Mouse (Mus musculus) kidney, embryonic 16.5 days (tissue): Measurements from ENCODE around the gene Zbp1. TPM values are rescaled to one million over a fixed set of nuclear protein-coding genes. Genes with fewer than 3 reads are reported as not detected.
A peak's percentile ranks its signal among the peaks of the same experiment; 100 is the strongest.

ENCODE experiments used
- ATAC-seq: fragments of 200-750 bp; cut with Nextera tagmentation; 2 replicates; pipeline ENCODE4 v1.8.0; 2017; ENCODE audit warnings: moderate TSS enrichment; ENCODE audit not compliant: low FRiP score, low TSS enrichment
- H3K27ac ChIP-seq: fragments of 300-500 bp; sonication (generic); 2 replicates; pipeline ENCODE4 v1.5.1; 2014; ENCODE audit warnings: low read length
- H3K27me3 ChIP-seq: fragments of 300-500 bp; sonication (generic); 2 replicates; pipeline ENCODE4 v1.6.1; 2014; ENCODE audit warnings: low read length, control low read depth, mixed read lengths; ENCODE audit not compliant: insufficient read depth
- H3K36me3 ChIP-seq: fragments of 300-500 bp; sonication (generic); 2 replicates; pipeline ENCODE4 v1.6.1; 2014; ENCODE audit warnings: low read length, control low read depth, mixed read lengths; ENCODE audit not compliant: insufficient read depth
- H3K4me1 ChIP-seq: fragments of 300-500 bp; sonication (generic); 2 replicates; pipeline ENCODE4 v1.6.1; 2014; ENCODE audit warnings: low read length, control low read depth, mixed read lengths; ENCODE audit not compliant: insufficient read depth
- H3K4me2 ChIP-seq: fragments of 300-500 bp; sonication (generic); replicated peaks from 2 replicates; pipeline ENCODE4 v1.6.1; 2014; ENCODE audit warnings: low read depth, low read length
- H3K4me3 ChIP-seq: fragments of 300-500 bp; sonication (generic); 2 replicates; pipeline ENCODE4 v1.5.1; 2014; ENCODE audit warnings: mild to moderate bottlenecking, low read length
- H3K9ac ChIP-seq: fragments of 300-500 bp; sonication (generic); replicated peaks from 2 replicates; pipeline ENCODE4 v1.6.1; 2014; ENCODE audit warnings: low read length
- H3K9me3 ChIP-seq: fragments of 300-500 bp; sonication (generic); 2 replicates; pipeline ENCODE4 v1.6.1; 2016; ENCODE audit warnings: low read length, control low read depth
- WGBS: fragments of 180-500 bp; shearing (Covaris S2); extraction: QIAGEN DNeasy Blood & Tissue Kit; methylation state at CpG from one replicate; pipeline ENCODE4 v1.1.7; 2014; 5-methylcytosine and 5-hydroxymethylcytosine counted together
- polyA plus RNA-seq: library from polyadenylated mRNA; unstranded; fragments of >200 nt; fragmentation: Nextera tagmentation; extraction: Ambion mirVana; gene quantifications from 2 replicates; pipeline ENCODE4 v1.2.1, GENCODE M21; 2015

The Zbp1 gene
- polyA plus RNA-seq, 1 experiment from 2014 or later = 0.67 TPM

DNA sequence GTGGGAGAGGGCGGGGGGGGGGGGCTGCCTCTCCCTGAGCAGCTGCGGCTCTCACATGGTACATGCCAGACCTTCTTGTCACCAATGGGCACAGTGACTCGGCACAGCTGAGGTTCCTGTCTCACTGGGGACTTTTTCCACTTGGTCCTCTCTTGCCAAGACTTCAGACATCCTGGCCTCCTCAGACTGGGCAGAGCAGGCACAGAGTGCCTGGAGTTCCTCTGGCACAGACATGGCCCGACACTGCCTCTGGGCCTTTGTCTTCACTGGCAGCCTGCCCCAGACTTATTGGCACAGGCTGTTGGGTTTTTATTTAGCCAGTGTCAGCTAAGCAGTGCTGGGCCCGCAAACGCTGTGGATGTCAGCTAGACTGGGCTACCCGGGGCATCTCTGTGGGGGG is 38.9 kb upstream of the Zbp1 start:
- Histone ChIP-seq H3K9ac (no peak overlapping the region), H3K9me3 (no peaks in the 10 kb centered on the region), H3K36me3 (no peaks in the 10 kb centered on the region), H3K27ac (no peak overlapping the region), H3K4me2 (no peak overlapping the region), H3K27me3 (no peaks in the 10 kb centered on the region), H3K4me3 (no peak overlapping the region), H3K4me1 (peaks cover 90% of the 10 kb centered on the region)
- no peak for ATAC-seq
- 57% methylated on average over 7 of the region's 7 CpGs for WGBS

DNA sequence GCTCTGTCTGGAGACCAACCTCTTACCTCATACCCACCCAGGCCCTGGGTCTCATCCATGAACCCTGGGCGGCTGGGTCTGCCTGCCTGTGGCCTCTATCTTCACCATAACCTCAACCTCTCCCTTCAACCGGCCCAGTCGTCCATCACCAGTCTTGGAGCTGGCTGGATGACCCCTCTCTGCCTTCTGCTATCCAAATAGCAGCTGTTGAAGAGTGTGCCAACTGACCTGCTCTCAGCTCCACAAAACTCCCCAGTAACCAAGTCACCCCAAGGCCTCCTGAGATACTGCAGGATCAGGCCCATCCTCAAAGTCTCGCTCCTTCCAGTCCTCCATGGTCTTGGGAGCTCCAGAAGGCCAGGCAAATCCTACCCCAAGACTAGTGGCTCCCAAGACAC is 37.8 kb upstream of the Zbp1 start:
- WGBS = 50% methylated on average over 4 of the region's 4 CpGs
- Histone ChIP-seq H3K27ac (no peak overlapping the region), H3K9me3 (no peaks in the 10 kb centered on the region), H3K27me3 (no peaks in the 10 kb centered on the region), H3K4me3 (no peak overlapping the region), H3K4me1 (peaks cover 91% of the 10 kb centered on the region), H3K4me2 (no peak overlapping the region), H3K36me3 (no peaks in the 10 kb centered on the region), H3K9ac (no peak overlapping the region)
- no peak for ATAC-seq

DNA sequence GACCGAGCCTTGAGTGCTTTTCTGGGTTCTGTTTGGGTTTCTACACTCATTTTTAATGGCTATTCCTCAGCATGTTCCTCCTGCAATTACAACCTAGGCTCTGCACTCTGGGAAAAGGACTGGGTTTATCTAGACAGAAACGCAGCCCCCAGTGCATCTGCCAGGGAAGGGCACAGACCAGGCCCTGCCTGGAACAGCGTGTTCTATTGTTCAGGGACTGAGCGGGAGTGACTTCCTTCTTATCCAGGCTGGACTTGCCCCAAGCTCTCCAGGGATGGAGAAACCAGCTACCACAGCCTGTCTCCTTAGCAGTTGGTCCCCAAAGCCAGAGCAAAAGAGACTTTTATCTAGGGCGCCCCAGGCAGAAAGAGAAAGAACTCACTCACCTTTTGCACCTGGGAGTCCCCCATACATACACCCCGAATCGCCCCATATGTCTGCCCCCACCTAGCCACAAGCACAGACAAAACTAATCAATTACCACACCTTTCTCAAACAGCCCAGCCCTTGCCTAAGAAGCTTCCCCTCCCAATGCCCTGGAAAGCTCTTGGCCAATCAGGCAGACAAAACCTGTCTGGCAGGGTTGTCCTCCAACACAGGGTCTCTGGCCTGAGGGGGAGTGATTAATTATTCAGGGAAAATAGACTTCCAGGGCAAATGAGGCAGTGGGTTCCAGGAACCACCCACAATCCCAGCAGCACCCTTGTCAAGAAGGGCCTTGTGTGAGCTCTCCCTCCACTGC is 37.3 kb upstream of the Zbp1 start:
- ATAC-seq = no peak
- Histone ChIP-seq H3K9ac (no peak overlapping the region), H3K4me3 (no peak overlapping the region), H3K27me3 (no peaks in the 10 kb centered on the region), H3K4me2 (no peak overlapping the region), H3K27ac (peak overlapping the region; percentile 3; the same call in 1 of the 2 replicates), H3K9me3 (no peaks in the 10 kb centered on the region), H3K4me1 (peaks cover 91% of the 10 kb centered on the region), H3K36me3 (no peaks in the 10 kb centered on the region)
- WGBS = 68% methylated on average over 7 of the region's 7 CpGs

DNA sequence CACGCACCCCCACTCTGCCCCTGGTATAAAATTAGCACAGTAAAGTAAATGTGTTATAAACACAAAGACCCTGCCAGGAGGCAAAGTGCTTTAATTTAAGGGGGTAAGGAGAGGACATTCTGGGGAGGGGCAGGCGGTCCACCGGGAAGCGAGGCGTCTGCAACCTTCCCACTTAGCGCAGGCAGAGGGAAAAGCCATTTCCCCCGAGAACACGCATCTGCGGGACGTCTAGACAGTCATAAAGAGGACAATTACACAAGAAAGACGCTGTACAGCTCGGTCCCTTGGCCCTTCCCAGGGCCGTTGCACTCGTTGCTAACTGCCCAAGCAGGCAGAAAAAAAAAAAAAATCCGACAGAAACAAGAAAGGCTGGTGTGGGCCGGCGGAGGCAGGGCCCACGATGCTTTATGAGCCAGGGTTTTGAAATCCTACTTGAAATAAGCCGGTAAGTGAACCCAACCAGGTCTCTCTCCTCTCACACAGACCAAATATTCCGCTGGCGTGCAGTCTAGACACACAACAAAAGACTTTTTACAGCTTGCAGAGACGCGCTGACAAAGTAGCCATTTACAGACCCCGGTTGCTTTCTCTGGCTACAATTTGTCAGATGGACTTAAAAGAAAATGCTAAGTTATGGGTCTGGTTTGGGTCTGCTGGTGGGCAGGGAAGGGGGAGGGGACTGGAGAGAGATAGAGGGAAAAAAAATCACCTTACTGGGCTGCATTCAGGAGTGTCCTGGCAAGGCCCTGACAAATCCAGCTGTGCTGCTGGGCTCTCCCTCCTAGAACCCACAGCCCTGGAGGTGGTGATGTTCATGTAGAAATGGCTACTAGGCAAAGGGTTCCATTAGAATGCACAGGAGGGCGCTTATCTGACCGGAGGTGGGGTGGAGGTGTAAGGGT is 35.3 kb upstream of the Zbp1 start:
- WGBS = 17% methylated on average over 26 of the region's 26 CpGs
- H3K4me2 ChIP-seq = peak overlapping the region; percentile 27
- H3K9me3 ChIP-seq = no peaks in the 10 kb centered on the region
- H3K36me3 ChIP-seq = no peaks in the 10 kb centered on the region
- peak overlapping the region; percentile 37 for H3K9ac ChIP-seq
- peaks cover 92% of the 10 kb centered on the region for H3K4me1 ChIP-seq
- no peak for ATAC-seq
- H3K27ac ChIP-seq = peak overlapping the region; percentile 78
- 0 out of 2 replicates have a peak overlapping the region, but pooled peaks have one; percentile 2 for H3K4me3 ChIP-seq
- H3K27me3 ChIP-seq = no peaks in the 10 kb centered on the region

DNA sequence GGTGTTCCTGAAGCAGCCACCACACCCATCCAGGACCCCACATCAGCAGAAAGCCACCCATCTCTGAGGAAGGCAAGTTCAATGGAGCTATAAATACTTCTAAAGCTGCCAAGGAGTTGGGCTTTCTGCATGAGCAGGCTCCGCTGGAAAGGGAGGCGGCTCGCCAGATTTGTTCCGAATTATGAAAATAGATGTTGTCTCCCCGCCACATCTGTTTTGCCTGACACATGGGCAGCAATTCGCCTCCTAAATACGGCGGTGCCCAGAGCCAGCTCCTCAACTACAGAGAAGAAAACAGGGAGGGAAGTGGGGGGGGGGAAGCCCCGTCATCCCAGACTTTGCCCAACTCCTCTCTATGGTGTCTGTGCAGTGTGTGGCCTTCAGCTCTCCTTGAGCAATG is 33.0 kb upstream of the Zbp1 start:
- H3K9ac ChIP-seq = no peak overlapping the region
- H3K36me3 ChIP-seq = no peaks in the 10 kb centered on the region
- no peaks in the 10 kb centered on the region for H3K9me3 ChIP-seq
- peaks cover 96% of the 10 kb centered on the region for H3K4me1 ChIP-seq
- no peak overlapping the region for H3K4me2 ChIP-seq
- H3K27me3 ChIP-seq = no peaks in the 10 kb centered on the region
- peak overlapping the region; percentile 27; the same call in 1 of the 2 replicates for H3K27ac ChIP-seq
- ATAC-seq = no peak
- no peak overlapping the region for H3K4me3 ChIP-seq
- 32% methylated on average over 9 of the region's 9 CpGs for WGBS

DNA sequence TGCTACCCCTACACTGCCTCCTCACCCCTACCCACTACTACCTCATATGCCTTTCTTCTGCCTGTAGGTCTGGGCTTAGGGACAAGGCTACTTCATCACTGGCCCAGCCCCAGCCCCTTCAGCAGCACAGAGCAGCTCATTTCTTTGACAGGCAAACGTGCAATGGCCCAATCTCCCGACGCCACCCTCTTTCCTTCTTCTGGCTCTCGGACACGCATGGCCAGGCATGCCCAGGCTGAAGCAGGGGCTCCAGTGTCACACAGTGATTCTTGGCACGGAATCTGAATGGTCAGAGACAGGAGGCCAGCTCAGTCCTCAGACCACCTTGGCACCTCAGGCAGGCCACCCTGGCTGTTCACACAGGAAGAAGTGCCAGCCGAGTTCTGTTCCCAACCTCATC is 32.4 kb upstream of the Zbp1 start:
- Histone ChIP-seq H3K4me1 (peaks cover 96% of the 10 kb centered on the region), H3K4me3 (no peak overlapping the region), H3K36me3 (no peaks in the 10 kb centered on the region), H3K27me3 (no peaks in the 10 kb centered on the region), H3K9ac (no peak overlapping the region), H3K9me3 (no peaks in the 10 kb centered on the region), H3K4me2 (no peak overlapping the region), H3K27ac (peak overlapping the region; percentile 27; the same call in 1 of the 2 replicates)
- 0 out of 2 replicates have a peak, but pooled peaks have one; percentile 7 for ATAC-seq
- 22% methylated on average over 7 of the region's 7 CpGs for whole genome bisulfite sequencing

DNA sequence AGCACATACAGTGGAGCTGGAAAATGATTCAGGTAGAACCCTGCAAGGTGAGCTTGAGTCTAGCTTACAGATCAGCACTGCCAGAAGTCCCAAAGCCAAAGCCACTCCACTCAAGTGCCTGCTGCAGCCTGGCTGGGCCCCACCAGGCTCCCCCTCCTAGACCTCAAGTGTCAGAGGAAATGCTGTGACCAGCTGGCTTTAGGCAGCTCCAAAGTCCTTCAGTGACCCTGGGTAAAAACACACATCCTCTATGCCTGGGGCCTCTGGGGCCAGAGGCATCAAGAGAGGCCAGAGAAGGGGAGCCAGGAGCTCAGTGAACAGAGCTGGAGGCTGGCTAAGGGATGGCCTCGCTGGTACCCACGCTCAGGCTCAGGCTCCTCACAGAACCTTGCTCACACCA is 31.7 kb upstream of the Zbp1 start:
- no peak overlapping the region for H3K4me2 ChIP-seq
- no peak overlapping the region for H3K9ac ChIP-seq
- ATAC-seq = no peak
- H3K27ac ChIP-seq = no peak overlapping the region
- H3K36me3 ChIP-seq = no peaks in the 10 kb centered on the region
- no peak overlapping the region for H3K4me3 ChIP-seq
- 17% methylated on average over 2 of the region's 2 CpGs for WGBS
- H3K27me3 ChIP-seq = no peaks in the 10 kb centered on the region
- no peaks in the 10 kb centered on the region for H3K9me3 ChIP-seq
- H3K4me1 ChIP-seq = peaks cover 95% of the 10 kb centered on the region

DNA sequence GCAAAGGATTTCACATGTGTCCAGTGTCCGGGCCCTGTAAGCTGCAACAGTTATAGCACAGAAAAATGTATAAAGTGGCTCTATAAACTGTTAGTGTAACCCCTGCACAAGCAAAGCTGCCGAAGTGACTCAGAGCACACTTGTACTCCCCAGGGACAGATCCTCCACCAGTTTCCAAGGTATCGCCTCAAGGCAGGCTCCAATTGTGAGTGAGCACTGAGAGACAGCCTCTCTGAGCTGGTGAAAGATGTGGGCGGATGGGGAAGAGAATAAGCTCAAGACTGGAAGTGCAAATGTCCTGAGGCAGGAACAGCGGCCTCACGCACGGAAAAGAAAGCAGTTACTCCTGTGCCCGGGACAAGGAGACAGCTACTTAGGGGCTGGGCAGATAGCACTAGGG is 31.2 kb upstream of the Zbp1 start:
- Histone ChIP-seq H3K9me3 (no peaks in the 10 kb centered on the region), H3K4me2 (no peak overlapping the region), H3K4me3 (no peak overlapping the region), H3K4me1 (peaks cover 90% of the 10 kb centered on the region), H3K27me3 (no peaks in the 10 kb centered on the region), H3K27ac (no peak overlapping the region), H3K9ac (no peak overlapping the region), H3K36me3 (no peaks in the 10 kb centered on the region)
- 78% methylated on average over 8 of the region's 8 CpGs for WGBS
- no peak for ATAC-seq

DNA sequence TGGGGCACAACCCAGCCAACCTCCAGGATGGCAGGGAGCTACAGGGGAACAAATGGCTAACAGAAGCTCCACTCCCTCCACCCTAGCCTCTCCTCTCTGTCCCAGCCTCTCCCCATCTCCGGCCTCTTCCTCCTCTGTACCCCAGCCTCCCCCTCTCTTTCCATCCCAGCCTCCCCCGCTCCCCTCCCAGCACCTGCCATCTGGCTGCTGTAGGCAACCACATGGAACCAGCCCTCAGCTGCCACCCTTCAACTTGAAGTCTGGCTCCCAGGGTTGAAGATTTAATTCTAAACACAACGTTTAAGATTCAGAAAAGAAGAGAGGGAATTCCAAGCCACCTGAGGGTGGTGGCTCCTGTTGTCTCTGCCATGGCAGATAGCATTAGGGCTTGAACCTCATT is 30.7 kb upstream of the Zbp1 start:
- H3K27ac ChIP-seq = no peak overlapping the region
- 27% methylated on average over 2 of the region's 3 CpGs for WGBS
- ATAC-seq = no peak

DNA sequence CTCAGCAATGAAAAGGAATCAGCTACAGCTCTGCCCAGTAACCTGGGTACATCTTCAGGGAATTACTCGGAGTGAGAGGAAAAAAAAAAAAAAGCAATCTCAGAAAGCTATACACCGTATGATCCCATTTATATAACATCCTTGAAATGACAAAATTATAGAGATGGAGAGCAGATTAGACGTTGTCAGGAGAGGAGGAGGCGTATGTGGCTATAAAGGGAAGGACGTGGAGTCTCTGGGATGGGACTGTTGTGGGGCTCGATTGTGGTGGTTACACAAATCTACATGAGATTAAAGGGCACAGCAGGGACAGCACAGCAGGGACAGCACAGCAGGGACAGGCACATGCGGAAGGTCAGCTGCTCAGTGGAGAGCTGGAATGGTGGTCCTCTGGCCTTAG is 30.1 kb upstream of the Zbp1 start:
- no peak overlapping the region for H3K4me2 ChIP-seq
- no peaks in the 10 kb centered on the region for H3K9me3 ChIP-seq
- H3K4me1 ChIP-seq = peaks cover 82% of the 10 kb centered on the region
- no peaks in the 10 kb centered on the region for H3K36me3 ChIP-seq
- no peak overlapping the region for H3K9ac ChIP-seq
- no peak for ATAC-seq
- H3K4me3 ChIP-seq = no peak overlapping the region
- WGBS = 78% methylated on average over 7 of the region's 7 CpGs
- H3K27me3 ChIP-seq = no peaks in the 10 kb centered on the region
- no peak overlapping the region; the same call in 1 of the 2 replicates for H3K27ac ChIP-seq

More for the DNA sequence above, 30.7 kb upstream of the Zbp1 start:
- H3K36me3 ChIP-seq = no peaks in the 10 kb centered on the region
- H3K4me2 ChIP-seq = no peak overlapping the region
- H3K4me3 ChIP-seq = no peak overlapping the region
- no peaks in the 10 kb centered on the region for H3K27me3 ChIP-seq
- peaks cover 85% of the 10 kb centered on the region for H3K4me1 ChIP-seq
- no peaks in the 10 kb centered on the region for H3K9me3 ChIP-seq
- no peak overlapping the region for H3K9ac ChIP-seq
